Mouse (Mus musculus): ENCODE results near the gene Gm26566. TPM values are rescaled to one million over a fixed set of nuclear protein-coding genes. Genes with fewer than 3 reads are reported as not detected.

Gene Gm26566
- total and polyA plus RNA-seq, 2 experiments from 2014 or later = 1.5 to 2.2 TPM

DNA sequence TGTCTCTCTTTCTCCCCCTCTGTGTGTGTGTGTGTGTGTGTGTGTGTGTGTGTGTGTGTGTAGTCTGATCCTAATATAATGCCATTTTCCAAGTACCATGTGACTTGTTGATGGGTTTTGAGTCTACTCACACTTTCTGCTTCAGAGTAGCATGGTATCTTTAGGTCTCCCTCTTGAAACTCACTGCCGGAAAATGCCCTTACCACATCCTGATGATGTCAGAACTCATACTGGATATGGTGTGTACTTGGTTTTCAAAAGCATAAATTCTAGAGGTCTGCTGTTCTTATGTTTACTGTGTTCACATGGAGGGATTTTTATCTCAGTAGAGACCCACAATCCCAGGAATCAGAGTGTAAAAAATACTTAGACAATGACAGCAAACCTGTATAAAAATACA lies 29.1 kb upstream of the Gm26566 start:
- DNase-seq (ENCODE audit: low spot score) (no peak), ATAC-seq (no peak)
- TF ChIP-seq CTCF (IDR thresholded peaks at IDR 0.05; ENCODE audit: low read depth) = no peak
- Histone ChIP-seq H3K9me3 (ENCODE audit: low read length) (no peaks in the 10 kb centered on the region), H3K4me2 (ENCODE audit: low read depth, low read length) (no peak overlapping the region), H3K36me3 (ENCODE audit: insufficient read depth, low read length) (no peaks in the 10 kb centered on the region), H3K4me1 (ENCODE audit: insufficient read depth, low read length) (no peaks in the 10 kb centered on the region), H3K27me3 (ENCODE audit: insufficient read depth, low read length) (no peaks in the 10 kb centered on the region), H3K27ac (no peak overlapping the region), H3K4me3 (ENCODE audit: low read length) (no peak overlapping the region), H3K9ac (replicated peaks; ENCODE audit: low read length) (no peak overlapping the region)
- WGBS = 96% methylated on average over 1 of the region's 1 CpGs

DNA sequence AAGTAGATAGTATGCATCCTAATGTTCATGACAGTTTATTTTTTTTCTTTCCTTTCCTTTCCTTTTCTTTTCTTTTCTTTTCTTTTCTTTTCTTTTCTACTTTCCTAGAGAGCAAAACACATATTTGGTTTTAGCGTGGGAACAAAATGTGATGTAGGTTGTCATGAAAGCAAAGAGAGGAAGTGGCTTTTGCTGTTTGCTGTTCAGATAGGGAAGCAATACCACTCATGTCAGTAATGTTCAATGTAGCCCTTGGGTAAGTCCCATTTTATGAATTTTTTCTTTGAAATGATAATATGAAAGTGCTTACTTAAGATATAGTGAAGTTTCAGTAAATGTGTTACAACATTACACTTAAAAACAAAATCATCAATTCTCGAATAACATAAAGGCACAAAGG lies 28.2 kb upstream of the Gm26566 start:
- DNase-seq (ENCODE audit: low spot score) = no peak
- no peak overlapping the region for H3K27ac ChIP-seq
- no peak for ATAC-seq
- H3K4me1 ChIP-seq (ENCODE audit: insufficient read depth, low read length) = no peaks in the 10 kb centered on the region
- TF ChIP-seq CTCF (IDR thresholded peaks at IDR 0.05; ENCODE audit: low read depth) = no peak
- H3K9me3 ChIP-seq (ENCODE audit: low read length) = no peaks in the 10 kb centered on the region
- H3K4me3 ChIP-seq (ENCODE audit: low read length) = no peak overlapping the region
- H3K4me2 ChIP-seq (ENCODE audit: low read depth, low read length) = no peak overlapping the region
- no peaks in the 10 kb centered on the region for H3K36me3 ChIP-seq (ENCODE audit: insufficient read depth, low read length)
- H3K27me3 ChIP-seq (ENCODE audit: insufficient read depth, low read length) = no peaks in the 10 kb centered on the region
- 90% methylated on average over 2 of the region's 2 CpGs for WGBS
- H3K9ac ChIP-seq (replicated peaks; ENCODE audit: low read length) = no peak overlapping the region

DNA sequence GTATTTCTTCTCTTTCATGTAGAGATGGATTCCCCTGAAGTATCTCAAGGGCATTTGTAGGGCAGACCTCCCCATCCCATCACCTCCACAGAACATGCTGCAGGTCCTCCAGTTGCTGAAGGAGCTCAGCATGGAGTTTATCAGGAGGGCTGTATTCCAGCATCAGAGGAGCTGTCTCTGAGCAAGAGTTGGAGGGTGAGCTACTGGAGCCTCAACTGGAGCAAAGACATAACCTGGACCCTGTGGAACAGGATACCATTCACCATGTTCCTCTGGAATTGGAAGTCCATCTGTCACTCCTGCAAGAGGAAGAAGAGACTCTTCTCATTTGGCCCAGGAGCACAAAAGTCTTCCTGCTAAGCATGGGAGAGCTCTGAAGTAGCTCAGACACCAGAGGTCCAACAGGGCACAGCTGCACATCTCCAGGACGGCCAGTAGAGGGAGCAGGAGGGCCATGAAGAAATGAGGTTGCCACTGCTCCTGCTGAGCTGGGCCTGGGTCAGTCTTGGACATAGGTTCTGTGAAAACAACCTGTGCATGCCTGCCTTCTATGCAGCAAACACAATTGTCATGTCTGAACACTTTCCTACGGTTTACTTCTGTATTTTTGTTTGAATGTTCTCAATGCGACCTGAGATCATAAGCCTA lies 25.2 kb upstream of the Gm26566 start:
- no peaks in the 10 kb centered on the region for H3K4me1 ChIP-seq (ENCODE audit: insufficient read depth, low read length)
- no peak overlapping the region for H3K9ac ChIP-seq (replicated peaks; ENCODE audit: low read length)
- H3K4me3 ChIP-seq (ENCODE audit: low read length) = no peak overlapping the region
- H3K27me3 ChIP-seq (ENCODE audit: insufficient read depth, low read length) = no peaks in the 10 kb centered on the region
- H3K4me2 ChIP-seq (ENCODE audit: low read depth, low read length) = no peak overlapping the region
- TF ChIP-seq CTCF (IDR thresholded peaks at IDR 0.05; ENCODE audit: low read depth) = peak; percentile 98
- H3K36me3 ChIP-seq (ENCODE audit: insufficient read depth, low read length) = no peaks in the 10 kb centered on the region
- 21% methylated on average over 3 of the region's 3 CpGs for WGBS
- ATAC-seq (peak; percentile 84), DNase-seq (ENCODE audit: low spot score) (peak; percentile 84)
- H3K9me3 ChIP-seq (ENCODE audit: low read length) = no peaks in the 10 kb centered on the region
- H3K27ac ChIP-seq = no peak overlapping the region

DNA sequence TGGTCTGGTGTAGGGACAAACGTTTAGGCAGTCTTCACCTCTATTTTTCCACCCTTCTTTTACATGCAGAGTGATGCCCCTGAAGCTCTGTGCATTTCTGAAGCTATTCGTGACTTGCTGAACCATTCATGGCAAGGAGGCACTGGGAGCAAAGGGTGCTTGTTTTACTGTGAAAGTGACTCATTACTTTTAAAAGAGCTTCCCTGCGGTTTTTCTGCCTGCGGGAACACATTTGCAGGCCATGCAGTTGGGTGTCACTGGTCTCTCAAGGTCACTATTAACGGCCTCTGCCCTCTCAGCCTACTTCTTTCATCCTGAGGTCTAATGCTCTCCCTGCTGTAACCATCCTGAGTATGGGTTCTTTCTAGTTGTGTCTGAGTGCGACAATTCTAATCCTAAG lies 24.5 kb upstream of the Gm26566 start:
- Histone ChIP-seq H3K27ac (no peak overlapping the region), H3K9ac (replicated peaks; ENCODE audit: low read length) (no peak overlapping the region), H3K36me3 (ENCODE audit: insufficient read depth, low read length) (no peaks in the 10 kb centered on the region), H3K4me1 (ENCODE audit: insufficient read depth, low read length) (no peaks in the 10 kb centered on the region), H3K9me3 (ENCODE audit: low read length) (no peaks in the 10 kb centered on the region), H3K27me3 (ENCODE audit: insufficient read depth, low read length) (no peaks in the 10 kb centered on the region), H3K4me3 (ENCODE audit: low read length) (no peak overlapping the region), H3K4me2 (ENCODE audit: low read depth, low read length) (no peak overlapping the region)
- TF ChIP-seq CTCF (IDR thresholded peaks at IDR 0.05; ENCODE audit: low read depth) = no peak
- DNase-seq (ENCODE audit: low spot score) (no peak), ATAC-seq (no peak)
- 65% methylated on average over 6 of the region's 6 CpGs for WGBS

DNA sequence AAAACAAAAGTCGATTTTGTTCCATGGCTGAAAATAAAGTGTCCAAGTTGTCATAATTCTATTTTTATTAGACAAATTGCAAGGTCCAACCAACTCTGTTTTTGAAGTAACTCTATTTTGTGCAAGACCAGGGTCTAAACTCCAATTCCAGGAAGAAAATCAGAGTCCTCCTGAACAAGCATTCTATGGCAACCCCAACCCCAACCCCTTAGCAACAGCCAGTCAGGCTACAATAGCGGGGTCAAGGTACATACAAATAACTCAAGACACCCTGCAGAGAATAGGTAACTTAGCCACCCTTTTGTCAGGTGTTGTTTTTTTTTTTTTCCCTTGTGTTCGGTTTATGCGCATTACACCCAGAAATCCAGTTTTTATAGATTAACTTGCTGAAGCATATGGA lies 23.9 kb upstream of the Gm26566 start:
- no peaks in the 10 kb centered on the region for H3K36me3 ChIP-seq (ENCODE audit: insufficient read depth, low read length)
- H3K27me3 ChIP-seq (ENCODE audit: insufficient read depth, low read length) = no peaks in the 10 kb centered on the region
- H3K4me2 ChIP-seq (ENCODE audit: low read depth, low read length) = no peak overlapping the region
- ATAC-seq = no peak
- WGBS = 76% methylated on average over 4 of the region's 4 CpGs
- no peak for DNase-seq (ENCODE audit: low spot score)
- no peaks in the 10 kb centered on the region for H3K9me3 ChIP-seq (ENCODE audit: low read length)
- H3K4me1 ChIP-seq (ENCODE audit: insufficient read depth, low read length) = no peaks in the 10 kb centered on the region
- H3K9ac ChIP-seq (replicated peaks; ENCODE audit: low read length) = no peak overlapping the region
- H3K27ac ChIP-seq = no peak overlapping the region
- no peak for TF ChIP-seq CTCF (IDR thresholded peaks at IDR 0.05; ENCODE audit: low read depth)
- no peak overlapping the region for H3K4me3 ChIP-seq (ENCODE audit: low read length)

DNA sequence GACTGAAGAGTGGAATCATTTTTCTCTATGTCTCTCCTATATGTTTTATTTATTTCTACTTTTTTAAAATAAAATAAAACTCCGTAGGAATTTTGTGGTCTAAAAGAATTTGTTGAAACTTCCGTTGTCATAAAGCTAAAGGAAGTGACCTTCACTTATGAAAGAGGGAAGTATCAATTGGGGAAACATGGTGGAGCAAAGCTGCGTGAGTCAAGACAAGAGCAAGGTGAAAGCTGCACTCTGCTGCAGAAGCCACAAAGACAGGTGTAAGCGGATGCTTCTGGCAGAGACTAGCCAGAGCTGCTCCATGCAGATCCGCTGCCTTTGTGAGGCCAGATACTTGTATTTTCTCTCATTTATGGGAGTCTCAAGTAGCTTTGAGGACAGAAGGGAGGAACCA lies 22.8 kb upstream of the Gm26566 start:
- Histone ChIP-seq H3K4me3 (ENCODE audit: low read length) (no peak overlapping the region), H3K27ac (no peak overlapping the region), H3K4me1 (ENCODE audit: insufficient read depth, low read length) (no peaks in the 10 kb centered on the region), H3K27me3 (ENCODE audit: insufficient read depth, low read length) (no peaks in the 10 kb centered on the region), H3K9ac (replicated peaks; ENCODE audit: low read length) (no peak overlapping the region), H3K4me2 (ENCODE audit: low read depth, low read length) (no peak overlapping the region), H3K36me3 (ENCODE audit: insufficient read depth, low read length) (no peaks in the 10 kb centered on the region), H3K9me3 (ENCODE audit: low read length) (no peaks in the 10 kb centered on the region)
- 89% methylated on average over 5 of the region's 5 CpGs for WGBS
- DNase-seq (ENCODE audit: low spot score) (no peak), ATAC-seq (no peak)
- TF ChIP-seq CTCF (IDR thresholded peaks at IDR 0.05; ENCODE audit: low read depth) = no peak

DNA sequence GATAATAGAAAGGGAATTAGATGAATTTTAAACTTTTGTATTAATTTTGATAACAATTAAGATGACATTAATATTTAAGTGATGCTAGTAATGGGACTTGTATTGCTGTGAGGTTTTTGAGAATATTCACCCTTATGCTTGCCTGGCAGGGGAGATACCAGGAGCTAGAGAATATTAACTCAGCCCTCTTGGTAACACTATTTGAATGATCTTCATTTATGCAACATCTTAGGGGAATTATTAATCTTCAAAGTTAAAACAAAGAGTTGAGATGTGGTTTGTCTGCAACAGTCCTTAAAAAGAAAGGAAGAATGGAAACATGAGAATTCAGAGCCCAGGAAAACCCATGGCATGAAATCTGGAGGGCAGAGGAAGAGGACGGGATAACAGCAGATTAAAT lies 22.3 kb upstream of the Gm26566 start:
- Histone ChIP-seq H3K27me3 (ENCODE audit: insufficient read depth, low read length) (no peaks in the 10 kb centered on the region), H3K4me3 (ENCODE audit: low read length) (no peak overlapping the region), H3K36me3 (ENCODE audit: insufficient read depth, low read length) (no peaks in the 10 kb centered on the region), H3K4me2 (ENCODE audit: low read depth, low read length) (no peak overlapping the region), H3K27ac (no peak overlapping the region), H3K9me3 (ENCODE audit: low read length) (no peaks in the 10 kb centered on the region), H3K4me1 (ENCODE audit: insufficient read depth, low read length) (no peaks in the 10 kb centered on the region), H3K9ac (replicated peaks; ENCODE audit: low read length) (no peak overlapping the region)
- ATAC-seq (no peak), DNase-seq (ENCODE audit: low spot score) (no peak)
- WGBS = 88% methylated on average over 1 of the region's 1 CpGs
- TF ChIP-seq CTCF (IDR thresholded peaks at IDR 0.05; ENCODE audit: low read depth) = no peak
